In genomic region chr6:76688831-76689230, GRCm38 (mm10) we compare ENCODE assay signal across 15 mouse cellular contexts.
DNase-seq lines count a peak whose midpoint lies in the region; ATAC-seq lines count a peak whose summit lies in the region.
"Had no signal": no experiment of that assay in that cellular context is flagged by ENCODE, and none has a peak within 500 bp of the region (broad histone marks: within the 10 kb centered on the region; RNA-seq: fewer than 3 reads in every experiment).

No protein-coding gene starts in this region.

- no peak overlapping the region for H3K27ac ChIP-seq in hindbrain, embryonic 14.5 days
- no peak overlapping the region for H3K27ac ChIP-seq in hindbrain, embryonic 10.5 days
- H3K27ac ChIP-seq in midbrain, embryonic 13.5 days: 0 out of 2 replicates have a peak overlapping the region, but pooled peaks have one; percentile 27
- no peak overlapping the region for H3K27ac ChIP-seq in midbrain, embryonic 16.5 days (ENCODE audit: low read length)
- H3K27ac ChIP-seq: heart, embryonic 13.5 days; liver, embryonic 13.5 days had no signal

- ATAC-seq in hindbrain, embryonic 14.5 days (ENCODE audit: low FRiP score): no peak
- ATAC-seq in midbrain, embryonic 13.5 days: 0 out of 2 replicates have a peak, but pooled peaks have one; percentile 27
- ATAC-seq in midbrain, embryonic 16.5 days: no peak
- ATAC-seq in monocyte, adult 5-6 weeks (replicated peaks; ENCODE audit: insufficient number of reproducible peaks, low FRiP score, low TSS enrichment, poor library complexity, severe bottlenecking): no peak
- ATAC-seq: lung, postnatal 0 days had no signal

- H3K4me2 ChIP-seq in hindbrain, embryonic 14.5 days (replicated peaks): no peak overlapping the region
- no peak overlapping the region for H3K4me2 ChIP-seq in midbrain, embryonic 13.5 days (replicated peaks)
- no peak overlapping the region for H3K4me2 ChIP-seq in midbrain, embryonic 16.5 days (ENCODE audit: low read length)
- H3K4me2 ChIP-seq: heart, embryonic 13.5 days; liver, embryonic 13.5 days had no signal

- no peaks in the 10 kb centered on the region for H3K36me3 ChIP-seq in hindbrain, embryonic 14.5 days (replicated peaks; ENCODE audit: control insufficient read depth, insufficient read depth)
- H3K36me3 ChIP-seq in hindbrain, embryonic 10.5 days: no peaks in the 10 kb centered on the region
- H3K36me3 ChIP-seq in midbrain, embryonic 13.5 days: no peaks in the 10 kb centered on the region
- H3K36me3 ChIP-seq in midbrain, embryonic 16.5 days (ENCODE audit: control insufficient read depth, insufficient read depth, low read length): no peaks in the 10 kb centered on the region
- H3K36me3 ChIP-seq: G1E; heart, embryonic 13.5 days; liver, embryonic 13.5 days had no signal

- no peaks in the 10 kb centered on the region for H3K4me1 ChIP-seq in hindbrain, embryonic 14.5 days (replicated peaks; ENCODE audit: control insufficient read depth, insufficient read depth, low read length)
- no peaks in the 10 kb centered on the region for H3K4me1 ChIP-seq in hindbrain, embryonic 10.5 days (replicated peaks)
- peaks cover 11% of the 10 kb centered on the region for H3K4me1 ChIP-seq in midbrain, embryonic 13.5 days (replicated peaks)
- peaks cover 6% of the 10 kb centered on the region; the same call in 1 of the 2 replicates for H3K4me1 ChIP-seq in midbrain, embryonic 16.5 days (ENCODE audit: control insufficient read depth, insufficient read depth, low read length)
- H3K4me1 ChIP-seq: heart, embryonic 13.5 days; liver, embryonic 13.5 days had no signal

- 58% methylated on average over 2 of the region's 2 CpGs for WGBS in hindbrain, embryonic 14.5 days
- 73% methylated on average over 2 of the region's 2 CpGs for WGBS in hindbrain, embryonic 10.5 days
- WGBS in midbrain, embryonic 13.5 days: 35% methylated on average over 2 of the region's 2 CpGs
- 19% methylated on average over 2 of the region's 2 CpGs for WGBS in midbrain, embryonic 16.5 days

- H3K4me3 ChIP-seq in hindbrain, embryonic 14.5 days (replicated peaks; ENCODE audit: low read length): no peak overlapping the region
- H3K4me3 ChIP-seq in hindbrain, embryonic 10.5 days: no peak overlapping the region
- H3K4me3 ChIP-seq in midbrain, embryonic 13.5 days (replicated peaks): no peak overlapping the region
- H3K4me3 ChIP-seq in midbrain, embryonic 16.5 days (ENCODE audit: low read depth, low read length): no peak overlapping the region
- H3K4me3 ChIP-seq: erythroblast, embryonic 14.5 days; heart, embryonic 13.5 days; liver, embryonic 13.5 days had no signal

- H3K9me3 ChIP-seq in hindbrain, embryonic 14.5 days (ENCODE audit: control insufficient read depth, low read length): no peaks in the 10 kb centered on the region
- no peaks in the 10 kb centered on the region for H3K9me3 ChIP-seq in hindbrain, embryonic 10.5 days
- H3K9me3 ChIP-seq in midbrain, embryonic 13.5 days: no peaks in the 10 kb centered on the region
- H3K9me3 ChIP-seq in midbrain, embryonic 16.5 days (replicated peaks; ENCODE audit: control insufficient read depth, low read length, poor library complexity, severe bottlenecking): no peaks in the 10 kb centered on the region
- H3K9me3 ChIP-seq: heart, embryonic 13.5 days; liver, embryonic 13.5 days had no signal

- DNase-seq in hindbrain, embryonic 14.5 days (ENCODE audit: low spot score): peak; percentile 43
- DNase-seq in hindbrain, embryonic 10.5 days (ENCODE audit: low spot score): no peak
- DNase-seq in cerebellum, adult 8-10 months: peak; percentile 11
- DNase-seq in cerebellum, postnatal 36 days: peak; percentile 43 to 44
- DNase-seq: adrenal gland, postnatal 10 days; kidney, adult 18-20 months; kidney, postnatal 36 days; liver, embryonic 13.5 days had no signal

- no peaks in the 10 kb centered on the region for H3K27me3 ChIP-seq in hindbrain, embryonic 14.5 days (ENCODE audit: control insufficient read depth, insufficient read depth, low read length)
- no peaks in the 10 kb centered on the region for H3K27me3 ChIP-seq in hindbrain, embryonic 10.5 days (ENCODE audit: insufficient read depth, poor library complexity, severe bottlenecking)
- H3K27me3 ChIP-seq in midbrain, embryonic 13.5 days: no peaks in the 10 kb centered on the region
- H3K27me3 ChIP-seq in midbrain, embryonic 16.5 days (ENCODE audit: control insufficient read depth, insufficient read depth, low read depth, low read length): no peaks in the 10 kb centered on the region
- H3K27me3 ChIP-seq: heart, embryonic 13.5 days; liver, embryonic 13.5 days had no signal

- no peak overlapping the region for H3K9ac ChIP-seq in hindbrain, embryonic 14.5 days
- no peak overlapping the region for H3K9ac ChIP-seq in midbrain, embryonic 13.5 days (replicated peaks)
- H3K9ac ChIP-seq in midbrain, embryonic 16.5 days (ENCODE audit: low read depth, low read length): no peak overlapping the region
- H3K9ac ChIP-seq: heart, embryonic 13.5 days; liver, embryonic 13.5 days had no signal
